Mouse (Mus musculus): ENCODE data around the gene Zswim4. TPM values are rescaled to one million over a fixed set of nuclear protein-coding genes. Genes with fewer than 3 reads are reported as not detected.

Gene Zswim4
- polyA plus RNA-seq, 1 experiment from 2014 or later: 7.9 TPM

GRCm38 (mm10) chr8:84199348-84200125, 37.3 kb downstream of the Zswim4 start:
- no peaks in the 10 kb centered on the region for H3K9me3 ChIP-seq (ENCODE audit: control insufficient read depth, low read length)
- no peak overlapping the region for H3K4me3 ChIP-seq (ENCODE audit: low read depth, low read length)
- peak overlapping the region; percentile 78; the same call in 1 of the 2 replicates for H3K9ac ChIP-seq (ENCODE audit: low read depth, low read length)
- DNase-seq (ENCODE audit: low spot score): no peak
- H3K4me1 ChIP-seq (replicated peaks; ENCODE audit: control insufficient read depth, insufficient read depth, low read length): peaks cover 59% of the 10 kb centered on the region
- peak overlapping the region; percentile 93 for H3K4me2 ChIP-seq
- no peak for ATAC-seq (replicated peaks; ENCODE audit: low FRiP score)
- peak overlapping the region; percentile 87 for H3K27ac ChIP-seq (ENCODE audit: low read depth, low read length)
- WGBS: 53% methylated on average over 11 of the region's 11 CpGs
- no peaks in the 10 kb centered on the region for H3K36me3 ChIP-seq (ENCODE audit: control insufficient read depth, insufficient read depth, low read length)
- no peaks in the 10 kb centered on the region for H3K27me3 ChIP-seq (replicated peaks; ENCODE audit: control insufficient read depth, insufficient read depth, low read length)

GRCm38 (mm10) chr8:84198871-84199270, 38.0 kb downstream of the Zswim4 start:
- Histone ChIP-seq H3K36me3 (ENCODE audit: control insufficient read depth, insufficient read depth, low read length) (no peaks in the 10 kb centered on the region), H3K4me3 (ENCODE audit: low read depth, low read length) (peak overlapping the region; percentile 44; the same call in 1 of the 2 replicates), H3K4me1 (replicated peaks; ENCODE audit: control insufficient read depth, insufficient read depth, low read length) (peaks cover 56% of the 10 kb centered on the region), H3K4me2 (peak overlapping the region; percentile 90), H3K27ac (ENCODE audit: low read depth, low read length) (peak overlapping the region; percentile 87), H3K9ac (ENCODE audit: low read depth, low read length) (peak overlapping the region; percentile 50), H3K9me3 (ENCODE audit: control insufficient read depth, low read length) (no peaks in the 10 kb centered on the region), H3K27me3 (replicated peaks; ENCODE audit: control insufficient read depth, insufficient read depth, low read length) (no peaks in the 10 kb centered on the region)
- WGBS: 32% methylated on average over 4 of the region's 4 CpGs
- no peak for DNase-seq (ENCODE audit: low spot score)
- ATAC-seq (replicated peaks; ENCODE audit: low FRiP score): no peak

GRCm38 (mm10) chr8:84197922-84198774, 38.7 kb downstream of the Zswim4 start:
- no peaks in the 10 kb centered on the region for H3K9me3 ChIP-seq (ENCODE audit: control insufficient read depth, low read length)
- peaks cover 51% of the 10 kb centered on the region for H3K4me1 ChIP-seq (replicated peaks; ENCODE audit: control insufficient read depth, insufficient read depth, low read length)
- H3K27me3 ChIP-seq (replicated peaks; ENCODE audit: control insufficient read depth, insufficient read depth, low read length): no peaks in the 10 kb centered on the region
- peak; percentile 79 for ATAC-seq (replicated peaks; ENCODE audit: low FRiP score)
- H3K4me3 ChIP-seq (ENCODE audit: low read depth, low read length): peak overlapping the region; percentile 44
- H3K36me3 ChIP-seq (ENCODE audit: control insufficient read depth, insufficient read depth, low read length): no peaks in the 10 kb centered on the region
- WGBS: under 1% methylated on average over 30 of the region's 30 CpGs
- peak; percentile 95 for DNase-seq (ENCODE audit: low spot score)
- peak overlapping the region; percentile 90 for H3K4me2 ChIP-seq
- peak overlapping the region; percentile 50 for H3K9ac ChIP-seq (ENCODE audit: low read depth, low read length)
- H3K27ac ChIP-seq (ENCODE audit: low read depth, low read length): peak overlapping the region; percentile 87

GRCm38 (mm10) chr8:84197141-84197921, 39.5 kb downstream of the Zswim4 start:
- Histone ChIP-seq H3K36me3 (ENCODE audit: control insufficient read depth, insufficient read depth, low read length) (no peaks in the 10 kb centered on the region), H3K4me1 (replicated peaks; ENCODE audit: control insufficient read depth, insufficient read depth, low read length) (peaks cover 48% of the 10 kb centered on the region), H3K27ac (ENCODE audit: low read depth, low read length) (peak overlapping the region; percentile 87), H3K9me3 (ENCODE audit: control insufficient read depth, low read length) (no peaks in the 10 kb centered on the region), H3K4me3 (ENCODE audit: low read depth, low read length) (peak overlapping the region; percentile 44), H3K9ac (ENCODE audit: low read depth, low read length) (peak overlapping the region; percentile 50), H3K27me3 (replicated peaks; ENCODE audit: control insufficient read depth, insufficient read depth, low read length) (no peaks in the 10 kb centered on the region), H3K4me2 (peak overlapping the region; percentile 90)
- WGBS: 4% methylated on average over 43 of the region's 43 CpGs
- peak; percentile 88 for DNase-seq (ENCODE audit: low spot score)
- ATAC-seq (replicated peaks; ENCODE audit: low FRiP score): peak; percentile 25

GRCm38 (mm10) chr8:84194224-84194743, 42.6 kb downstream of the Zswim4 start:
- 72% methylated on average over 3 of the region's 3 CpGs for WGBS
- Histone ChIP-seq H3K4me3 (ENCODE audit: low read depth, low read length) (no peak overlapping the region), H3K27me3 (replicated peaks; ENCODE audit: control insufficient read depth, insufficient read depth, low read length) (no peaks in the 10 kb centered on the region), H3K4me2 (no peak overlapping the region), H3K9me3 (ENCODE audit: control insufficient read depth, low read length) (no peaks in the 10 kb centered on the region), H3K4me1 (replicated peaks; ENCODE audit: control insufficient read depth, insufficient read depth, low read length) (peaks cover 28% of the 10 kb centered on the region), H3K9ac (ENCODE audit: low read depth, low read length) (no peak overlapping the region), H3K36me3 (ENCODE audit: control insufficient read depth, insufficient read depth, low read length) (no peaks in the 10 kb centered on the region), H3K27ac (ENCODE audit: low read depth, low read length) (no peak overlapping the region; the same call in 1 of the 2 replicates)
- ATAC-seq (replicated peaks; ENCODE audit: low FRiP score) (no peak), DNase-seq (ENCODE audit: low spot score) (no peak)

- ATAC-seq (replicated peaks; ENCODE audit: low FRiP score) (no peak), DNase-seq (ENCODE audit: low spot score) (no peak)
- Histone ChIP-seq H3K4me2 (no peak overlapping the region), H3K36me3 (ENCODE audit: control insufficient read depth, insufficient read depth, low read length) (no peaks in the 10 kb centered on the region), H3K9me3 (ENCODE audit: control insufficient read depth, low read length) (no peaks in the 10 kb centered on the region), H3K27me3 (replicated peaks; ENCODE audit: control insufficient read depth, insufficient read depth, low read length) (no peaks in the 10 kb centered on the region), H3K4me1 (replicated peaks; ENCODE audit: control insufficient read depth, insufficient read depth, low read length) (peaks cover 21% of the 10 kb centered on the region), H3K9ac (ENCODE audit: low read depth, low read length) (no peak overlapping the region), H3K27ac (ENCODE audit: low read depth, low read length) (no peak overlapping the region), H3K4me3 (ENCODE audit: low read depth, low read length) (no peak overlapping the region)
- 70% methylated on average over 5 of the region's 5 CpGs for WGBS
These were observed 43.3 kb downstream of the Zswim4 start for GRCm38 (mm10) chr8:84193566-84193965.

GRCm38 (mm10) chr8:84193161-84193560, 43.7 kb downstream of the Zswim4 start:
- WGBS: 67% methylated on average over 4 of the region's 4 CpGs
- H3K9ac ChIP-seq (ENCODE audit: low read depth, low read length): no peak overlapping the region
- H3K4me2 ChIP-seq: peak overlapping the region; percentile 63
- ATAC-seq (replicated peaks; ENCODE audit: low FRiP score): no peak
- DNase-seq (ENCODE audit: low spot score): no peak
- H3K4me1 ChIP-seq (replicated peaks; ENCODE audit: control insufficient read depth, insufficient read depth, low read length): peaks cover 17% of the 10 kb centered on the region
- H3K27ac ChIP-seq (ENCODE audit: low read depth, low read length): no peak overlapping the region
- H3K9me3 ChIP-seq (ENCODE audit: control insufficient read depth, low read length): no peaks in the 10 kb centered on the region
- no peaks in the 10 kb centered on the region for H3K36me3 ChIP-seq (ENCODE audit: control insufficient read depth, insufficient read depth, low read length)
- H3K27me3 ChIP-seq (replicated peaks; ENCODE audit: control insufficient read depth, insufficient read depth, low read length): no peaks in the 10 kb centered on the region
- no peak overlapping the region for H3K4me3 ChIP-seq (ENCODE audit: low read depth, low read length)

- Histone ChIP-seq H3K4me2 (peak overlapping the region; percentile 63), H3K9me3 (ENCODE audit: control insufficient read depth, low read length) (no peaks in the 10 kb centered on the region), H3K27ac (ENCODE audit: low read depth, low read length) (peak overlapping the region; percentile 85), H3K36me3 (ENCODE audit: control insufficient read depth, insufficient read depth, low read length) (no peaks in the 10 kb centered on the region), H3K27me3 (replicated peaks; ENCODE audit: control insufficient read depth, insufficient read depth, low read length) (no peaks in the 10 kb centered on the region), H3K9ac (ENCODE audit: low read depth, low read length) (peak overlapping the region; percentile 70), H3K4me3 (ENCODE audit: low read depth, low read length) (peak overlapping the region; percentile 40), H3K4me1 (replicated peaks; ENCODE audit: control insufficient read depth, insufficient read depth, low read length) (peaks cover 13% of the 10 kb centered on the region)
- 4% methylated on average over 33 of the region's 33 CpGs for WGBS
- DNase-seq (ENCODE audit: low spot score): peak; percentile 83
- ATAC-seq (replicated peaks; ENCODE audit: low FRiP score): peak; percentile 71
These were observed 44.3 kb downstream of the Zswim4 start for GRCm38 (mm10) chr8:84192555-84192954.

Measured in liver, embryonic 11.5 days (tissue).